Mouse (Mus musculus): ENCODE measurements at regions not wholly inside any gene's neighbourhood (a gene's known extent, or its start where the extent isn't known, plus 50 kb on each side); places are given as distances from the start of the nearest gene placed in this dataset.

GRCm38 (mm10) chr5:74880669-74881226 lies 163.8 kb downstream of the Chic2 start:
- Histone ChIP-seq H3K4me3 (ENCODE audit: low read depth, low read length) (no peak overlapping the region), H3K36me3 (ENCODE audit: insufficient read depth, low read length) (no peaks in the 10 kb centered on the region), H3K27me3 (replicated peaks; ENCODE audit: insufficient read depth, low read length) (no peaks in the 10 kb centered on the region), H3K4me2 (replicated peaks; ENCODE audit: low read depth, low read length) (no peak overlapping the region), H3K9ac (replicated peaks; ENCODE audit: low read depth) (no peak overlapping the region), H3K4me1 (ENCODE audit: insufficient read depth, low read depth, low read length) (peaks cover 6% of the 10 kb centered on the region; the same call in 1 of the 2 replicates), H3K9me3 (ENCODE audit: low read length) (no peaks in the 10 kb centered on the region), H3K27ac (ENCODE audit: low read length) (no peak overlapping the region)
- DNase-seq (ENCODE audit: low spot score) (peak; percentile 50), ATAC-seq (peak; percentile 56)
- 49% methylated on average over 10 of the region's 10 CpGs for WGBS
- TF ChIP-seq CTCF (IDR thresholded peaks at IDR 0.05) = no peak
- TF ChIP-seq EP300 (IDR thresholded peaks at IDR 0.05) = no peak

GRCm38 (mm10) chr5:74880048-74880437 lies 164.5 kb downstream of the Chic2 start:
- 75% methylated on average over 6 of the region's 6 CpGs for WGBS
- peaks cover 10% of the 10 kb centered on the region; the same call in 1 of the 2 replicates for H3K4me1 ChIP-seq (ENCODE audit: insufficient read depth, low read depth, low read length)
- H3K27ac ChIP-seq (ENCODE audit: low read length) = no peak overlapping the region
- H3K4me3 ChIP-seq (ENCODE audit: low read depth, low read length) = no peak overlapping the region
- TF ChIP-seq EP300 (IDR thresholded peaks at IDR 0.05) = no peak
- TF ChIP-seq CTCF (IDR thresholded peaks at IDR 0.05) = no peak
- ATAC-seq (peak; percentile 13; the same call in 1 of the 2 replicates), DNase-seq (ENCODE audit: low spot score) (no peak)
- no peaks in the 10 kb centered on the region for H3K36me3 ChIP-seq (ENCODE audit: insufficient read depth, low read length)
- H3K9ac ChIP-seq (replicated peaks; ENCODE audit: low read depth) = no peak overlapping the region
- H3K4me2 ChIP-seq (replicated peaks; ENCODE audit: low read depth, low read length) = no peak overlapping the region
- H3K27me3 ChIP-seq (replicated peaks; ENCODE audit: insufficient read depth, low read length) = no peaks in the 10 kb centered on the region
- H3K9me3 ChIP-seq (ENCODE audit: low read length) = no peaks in the 10 kb centered on the region

- no peak overlapping the region for H3K4me3 ChIP-seq (ENCODE audit: low read depth, low read length)
- no peaks in the 10 kb centered on the region for H3K9me3 ChIP-seq (ENCODE audit: low read length)
- H3K4me2 ChIP-seq (replicated peaks; ENCODE audit: low read depth, low read length) = no peak overlapping the region
- peaks cover 14% of the 10 kb centered on the region; the same call in 1 of the 2 replicates for H3K4me1 ChIP-seq (ENCODE audit: insufficient read depth, low read depth, low read length)
- H3K27ac ChIP-seq (ENCODE audit: low read length) = no peak overlapping the region
- WGBS = 65% methylated on average over 13 of the region's 13 CpGs
- DNase-seq (ENCODE audit: low spot score) (no peak), ATAC-seq (no peak)
- H3K27me3 ChIP-seq (replicated peaks; ENCODE audit: insufficient read depth, low read length) = no peaks in the 10 kb centered on the region
- H3K36me3 ChIP-seq (ENCODE audit: insufficient read depth, low read length) = no peaks in the 10 kb centered on the region
- H3K9ac ChIP-seq (replicated peaks; ENCODE audit: low read depth) = no peak overlapping the region
- no peak for TF ChIP-seq CTCF (IDR thresholded peaks at IDR 0.05)
- TF ChIP-seq EP300 (IDR thresholded peaks at IDR 0.05) = no peak
Measured at GRCm38 (mm10) chr5:74879098-74880047, 165.2 kb downstream of the Chic2 start.

- H3K4me3 ChIP-seq (ENCODE audit: low read depth, low read length) = no peak overlapping the region
- no peaks in the 10 kb centered on the region for H3K36me3 ChIP-seq (ENCODE audit: insufficient read depth, low read length)
- ATAC-seq (no peak), DNase-seq (ENCODE audit: low spot score) (no peak)
- no peaks in the 10 kb centered on the region for H3K27me3 ChIP-seq (replicated peaks; ENCODE audit: insufficient read depth, low read length)
- no peaks in the 10 kb centered on the region for H3K9me3 ChIP-seq (ENCODE audit: low read length)
- WGBS = 23% methylated on average over 5 of the region's 5 CpGs
- no peak overlapping the region for H3K9ac ChIP-seq (replicated peaks; ENCODE audit: low read depth)
- no peak overlapping the region for H3K27ac ChIP-seq (ENCODE audit: low read length)
- peaks cover 12% of the 10 kb centered on the region; the same call in 1 of the 2 replicates for H3K4me1 ChIP-seq (ENCODE audit: insufficient read depth, low read depth, low read length)
- no peak overlapping the region for H3K4me2 ChIP-seq (replicated peaks; ENCODE audit: low read depth, low read length)
- TF ChIP-seq CTCF (IDR thresholded peaks at IDR 0.05) = no peak
- TF ChIP-seq EP300 (IDR thresholded peaks at IDR 0.05) = 0 out of 2 replicates have a peak, but pooled peaks have one; percentile 29
Measured at GRCm38 (mm10) chr5:74877595-74877994, 167.0 kb downstream of the Chic2 start.

- ATAC-seq (peak; percentile 31; the same call in 1 of the 2 replicates), DNase-seq (ENCODE audit: low spot score) (peak; percentile 28)
- Histone ChIP-seq H3K4me2 (replicated peaks; ENCODE audit: low read depth, low read length) (no peak overlapping the region), H3K36me3 (ENCODE audit: insufficient read depth, low read length) (no peaks in the 10 kb centered on the region), H3K27me3 (replicated peaks; ENCODE audit: insufficient read depth, low read length) (no peaks in the 10 kb centered on the region), H3K9ac (replicated peaks; ENCODE audit: low read depth) (no peak overlapping the region), H3K4me3 (ENCODE audit: low read depth, low read length) (no peak overlapping the region), H3K9me3 (ENCODE audit: low read length) (no peaks in the 10 kb centered on the region), H3K4me1 (ENCODE audit: insufficient read depth, low read depth, low read length) (peaks cover 8% of the 10 kb centered on the region; the same call in 1 of the 2 replicates), H3K27ac (ENCODE audit: low read length) (no peak overlapping the region)
- TF ChIP-seq CTCF (IDR thresholded peaks at IDR 0.05) (no peak), EP300 (IDR thresholded peaks at IDR 0.05) (no peak)
- WGBS = 23% methylated on average over 6 of the region's 6 CpGs
Measured at GRCm38 (mm10) chr5:74877185-74877584, 167.4 kb downstream of the Chic2 start.

- Histone ChIP-seq H3K9me3 (ENCODE audit: low read length) (no peaks in the 10 kb centered on the region), H3K4me1 (ENCODE audit: insufficient read depth, low read depth, low read length) (peaks cover 8% of the 10 kb centered on the region; the same call in 1 of the 2 replicates), H3K4me2 (replicated peaks; ENCODE audit: low read depth, low read length) (no peak overlapping the region), H3K27ac (ENCODE audit: low read length) (peak overlapping the region; percentile 57; the same call in 1 of the 2 replicates), H3K4me3 (ENCODE audit: low read depth, low read length) (no peak overlapping the region), H3K36me3 (ENCODE audit: insufficient read depth, low read length) (no peaks in the 10 kb centered on the region), H3K9ac (replicated peaks; ENCODE audit: low read depth) (no peak overlapping the region), H3K27me3 (replicated peaks; ENCODE audit: insufficient read depth, low read length) (no peaks in the 10 kb centered on the region)
- WGBS = 11% methylated on average over 6 of the region's 6 CpGs
- ATAC-seq = peak; percentile 77
- peak; percentile 82 for DNase-seq (ENCODE audit: low spot score)
- peak; percentile 93 for TF ChIP-seq EP300 (IDR thresholded peaks at IDR 0.05)
- no peak for TF ChIP-seq CTCF (IDR thresholded peaks at IDR 0.05)
Measured at GRCm38 (mm10) chr5:74874691-74875090, 169.9 kb downstream of the Chic2 start.
